Mouse (Mus musculus): ENCODE results near the gene Obp1a.

Obp1a gene

DNA sequence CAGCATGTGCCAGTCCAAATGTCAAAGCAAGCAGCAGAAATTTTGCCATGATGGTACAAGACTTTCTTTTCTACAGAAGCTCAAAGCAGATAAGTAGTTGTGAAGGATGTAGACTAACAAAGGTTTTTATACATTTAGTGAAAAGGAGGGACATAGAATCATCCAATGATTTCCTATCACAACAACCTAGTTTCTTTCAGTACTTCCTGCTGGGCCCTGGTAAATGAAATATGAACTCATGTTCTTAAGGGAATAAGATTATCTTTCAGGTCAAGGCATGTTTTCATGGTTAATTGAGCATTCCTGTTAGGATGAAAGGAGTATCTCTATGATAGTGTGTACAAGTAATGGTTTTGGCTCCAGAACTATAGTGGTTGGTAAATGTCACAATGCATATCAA lies at the start of gene Obp1a:
TSS of gene Obp1a (minus strand) at position 101 of the 400 bp plus-strand sequence.
- DNase-seq (ENCODE audit: low spot score) = no peak

DNA sequence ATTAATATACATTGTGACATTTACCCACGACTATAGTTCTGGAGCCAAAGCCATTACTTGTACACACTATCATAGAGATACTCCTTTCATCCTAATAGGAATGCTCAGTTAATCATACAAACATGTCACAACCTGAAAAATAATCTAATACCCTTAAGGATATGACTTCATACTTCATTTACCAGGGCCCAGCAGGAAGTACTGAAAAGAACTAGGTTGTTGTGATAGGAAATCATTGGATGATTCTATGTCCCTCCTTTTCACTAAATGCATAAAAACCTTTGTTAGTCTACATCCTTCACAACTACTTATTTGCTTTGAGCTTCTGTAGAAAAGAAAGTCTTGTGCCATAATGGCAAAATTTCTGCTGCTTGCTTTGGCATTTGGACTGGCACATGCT lies 34.0 kb upstream of the Obp1a start, which contains the start of gene Gm5938:
TSS of gene Gm5938 (plus strand) at position 301 of the 400 bp plus-strand sequence.
- DNase-seq (ENCODE audit: low spot score) = no peak
